Mouse (Mus musculus) lung, embryonic 14.5 days (tissue): ENCODE results near the gene Lyrm2. TPM values are rescaled to one million over a fixed set of nuclear protein-coding genes. Genes with fewer than 3 reads are reported as not detected.

Experiments
- ATAC-seq: fragments of 200-750 bp; cut with Nextera tagmentation; 2 replicates; pipeline ENCODE4 v1.8.0; 2017; ENCODE audit warnings: mild to moderate bottlenecking, moderate TSS enrichment, moderate library complexity; ENCODE audit not compliant: insufficient read depth
- DNase-seq: peaks from one replicate; pipeline ENCODE4 v3.0.0-alpha.2; 2015
- H3K27ac ChIP-seq: fragments of 300-500 bp; sonication (generic); 2 replicates; pipeline ENCODE4 v1.5.1; 2014; ENCODE audit warnings: low read depth, mild to moderate bottlenecking, moderate library complexity
- H3K27me3 ChIP-seq: fragments of 300-500 bp; sonication (generic); 2 replicates; pipeline ENCODE4 v1.6.1; 2014; ENCODE audit warnings: low read length, control low read depth; ENCODE audit not compliant: insufficient read depth
- H3K36me3 ChIP-seq: fragments of 300-500 bp; sonication (generic); 2 replicates; pipeline ENCODE4 v1.6.1; 2014; ENCODE audit warnings: control low read depth; ENCODE audit not compliant: insufficient read depth
- H3K4me1 ChIP-seq: fragments of 300-500 bp; sonication (generic); 2 replicates; pipeline ENCODE4 v1.6.1; 2014; ENCODE audit warnings: antibody characterized with exemption, control low read depth; ENCODE audit not compliant: insufficient read depth
- H3K4me2 ChIP-seq: fragments of 300-500 bp; sonication (generic); 2 replicates; pipeline ENCODE4 v1.6.1; 2014; ENCODE audit warnings: mild to moderate bottlenecking
- H3K4me3 ChIP-seq: fragments of 300-500 bp; sonication (generic); 2 replicates; pipeline ENCODE4 v1.5.1; 2014; ENCODE audit warnings: low read depth, low read length
- H3K9ac ChIP-seq: fragments of 300-500 bp; sonication (generic); 2 replicates; pipeline ENCODE4 v1.6.1; 2014
- H3K9me3 ChIP-seq: fragments of 300-500 bp; sonication (generic); 2 replicates; pipeline ENCODE4 v1.6.1; 2016; ENCODE audit warnings: low read depth, low read length, control low read depth
- CTCF ChIP-seq: IDR thresholded peaks from 2 replicates; pipeline ENCODE4 v1.5.1; 2016; ENCODE audit warnings: antibody characterized with exemption, low read depth
- WGBS: fragments of 180-500 bp; shearing (Covaris S2); extraction: QIAGEN DNeasy Blood & Tissue Kit; methylation state at CpG from one replicate; pipeline ENCODE4 v1.1.7; 2014; 5-methylcytosine and 5-hydroxymethylcytosine counted together
- polyA plus RNA-seq: library from polyadenylated mRNA; unstranded; fragments of >200 nt; fragmentation: Nextera tagmentation; extraction: Ambion mirVana; gene quantifications from 2 replicates; pipeline ENCODE4 v1.2.1, GENCODE M21; 2014

Gene Lyrm2
- polyA plus RNA-seq, 1 experiment from 2014 or later, result 92.9 TPM

GRCm38 (mm10) chr4:32787110-32787509 lies 12.9 kb upstream of the Lyrm2 start:
- ATAC-seq (no peak), DNase-seq (no peak)
- TF ChIP-seq CTCF, result no peak
- Histone ChIP-seq H3K4me2 (no peak overlapping the region), H3K36me3 (no peaks in the 10 kb centered on the region), H3K4me3 (no peak overlapping the region), H3K4me1 (no peaks in the 10 kb centered on the region), H3K9me3 (no peaks in the 10 kb centered on the region), H3K27me3 (no peaks in the 10 kb centered on the region), H3K9ac (no peak overlapping the region), H3K27ac (no peak overlapping the region)
- 95% methylated on average over 1 of the region's 1 CpGs for WGBS

DNA sequence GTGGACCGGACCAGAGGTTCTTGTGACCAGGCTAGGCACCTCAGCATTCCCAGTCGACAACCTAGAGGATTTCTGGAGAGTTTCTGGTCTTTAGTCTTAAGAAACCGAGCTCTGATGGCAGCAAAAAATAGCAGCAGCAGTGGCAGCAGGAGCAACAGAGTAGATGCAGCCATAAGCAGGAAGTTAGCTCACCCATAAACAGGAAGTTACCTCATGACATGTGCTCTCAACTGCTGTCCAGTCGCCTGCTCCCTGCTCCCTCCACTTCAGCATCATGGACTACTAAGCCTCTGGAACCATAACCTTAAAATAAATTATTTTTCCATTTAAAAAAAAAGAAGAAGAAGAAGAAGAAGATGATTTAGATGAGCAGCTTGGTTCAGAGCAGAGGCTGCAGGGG lies 11.0 kb upstream of the Lyrm2 start:
- Histone ChIP-seq H3K27ac (no peak overlapping the region), H3K9ac (no peak overlapping the region), H3K4me2 (no peak overlapping the region), H3K4me1 (no peaks in the 10 kb centered on the region), H3K9me3 (no peaks in the 10 kb centered on the region), H3K36me3 (no peaks in the 10 kb centered on the region), H3K27me3 (no peaks in the 10 kb centered on the region), H3K4me3 (no peak overlapping the region)
- no peak for ATAC-seq
- DNase-seq, result no peak
- TF ChIP-seq CTCF, result no peak
- 82% methylated on average over 4 of the region's 4 CpGs for WGBS

GRCm38 (mm10) chr4:32798976-32799375 lies 1.1 kb upstream of the Lyrm2 start:
- H3K4me3 ChIP-seq, result no peak overlapping the region
- H3K4me2 ChIP-seq, result no peak overlapping the region
- TF ChIP-seq CTCF, result no peak
- no peak overlapping the region for H3K27ac ChIP-seq
- no peaks in the 10 kb centered on the region for H3K27me3 ChIP-seq
- WGBS, result 96% methylated on average over 4 of the region's 4 CpGs
- ATAC-seq (no peak), DNase-seq (no peak)
- H3K9ac ChIP-seq, result no peak overlapping the region
- peaks cover 6% of the 10 kb centered on the region; the same call in 1 of the 2 replicates for H3K4me1 ChIP-seq
- no peaks in the 10 kb centered on the region; the same call in 1 of the 2 replicates for H3K36me3 ChIP-seq
- H3K9me3 ChIP-seq, result no peaks in the 10 kb centered on the region

DNA sequence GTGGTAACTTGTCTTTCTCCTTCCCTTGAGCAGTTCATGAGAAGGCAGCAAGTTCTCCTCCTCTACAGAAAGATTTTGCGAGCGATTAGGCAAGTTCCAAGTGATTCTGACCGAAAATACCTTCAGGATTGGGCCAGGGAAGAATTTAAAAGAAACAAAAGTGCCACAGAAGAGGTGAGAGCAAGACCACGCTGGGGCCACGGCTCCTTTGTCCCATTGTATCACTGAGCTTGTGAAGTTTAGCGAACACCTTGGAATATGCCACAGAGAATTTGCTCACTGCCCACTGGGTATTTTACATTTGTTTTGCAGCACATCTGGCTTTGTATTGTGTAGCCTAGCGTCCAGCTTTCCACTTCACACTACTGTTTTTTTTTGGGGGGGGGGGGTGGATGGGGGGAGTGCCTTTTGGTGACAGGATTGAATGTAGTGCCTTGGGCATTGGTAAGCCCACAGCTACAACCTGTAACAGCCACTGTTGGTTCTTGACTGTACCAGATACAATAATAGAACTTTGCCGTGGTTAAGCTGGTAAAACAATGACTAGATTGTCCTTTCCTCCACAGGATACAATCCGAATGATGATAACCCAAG lies 621 bp downstream of the Lyrm2 start:
- 8% methylated on average over 9 of the region's 9 CpGs for WGBS
- Histone ChIP-seq H3K4me3 (peak overlapping the region; percentile 76), H3K9me3 (no peaks in the 10 kb centered on the region), H3K27me3 (no peaks in the 10 kb centered on the region), H3K27ac (peak overlapping the region; percentile 99), H3K4me1 (peaks cover 6% of the 10 kb centered on the region; the same call in 1 of the 2 replicates), H3K4me2 (peak overlapping the region; percentile 70), H3K36me3 (no peaks in the 10 kb centered on the region; the same call in 1 of the 2 replicates), H3K9ac (peak overlapping the region; percentile 82)
- ATAC-seq (peak; percentile 28; the same call in 1 of the 2 replicates), DNase-seq (peak; percentile 9)
- TF ChIP-seq CTCF, result no peak

- ATAC-seq (no peak), DNase-seq (no peak)
- 75% methylated on average over 5 of the region's 5 CpGs for WGBS
- Histone ChIP-seq H3K9ac (no peak overlapping the region), H3K27ac (no peak overlapping the region), H3K36me3 (no peaks in the 10 kb centered on the region), H3K4me1 (no peaks in the 10 kb centered on the region), H3K27me3 (no peaks in the 10 kb centered on the region), H3K4me3 (no peak overlapping the region), H3K9me3 (no peaks in the 10 kb centered on the region), H3K4me2 (no peak overlapping the region)
- TF ChIP-seq CTCF, result no peak
Observed at GRCm38 (mm10) chr4:32817478-32817877, 17.4 kb downstream of the Lyrm2 start.

DNA sequence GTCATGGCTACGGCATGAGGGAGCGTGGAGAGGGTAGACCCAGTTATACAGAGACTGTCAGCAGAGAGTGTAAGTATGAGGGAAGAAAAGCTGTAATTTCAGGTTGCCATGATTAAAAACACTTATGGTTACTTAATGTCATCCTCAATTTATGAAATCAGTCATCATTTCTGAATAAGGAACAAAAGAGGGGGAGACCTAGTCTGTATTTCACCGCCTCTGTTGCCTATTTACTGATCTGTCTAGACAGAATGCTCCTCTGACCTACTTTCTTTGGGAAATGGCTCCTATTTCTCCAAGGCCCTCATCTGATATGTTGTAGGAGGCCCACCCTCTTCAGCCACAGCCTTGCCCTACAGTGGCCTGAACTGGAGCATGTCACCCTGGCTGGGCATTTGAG lies 20.6 kb downstream of the Lyrm2 start:
- Histone ChIP-seq H3K27ac (no peak overlapping the region), H3K9ac (no peak overlapping the region), H3K4me3 (no peak overlapping the region), H3K36me3 (no peaks in the 10 kb centered on the region), H3K4me1 (no peaks in the 10 kb centered on the region), H3K4me2 (no peak overlapping the region), H3K9me3 (no peaks in the 10 kb centered on the region), H3K27me3 (no peaks in the 10 kb centered on the region)
- 97% methylated on average over 3 of the region's 3 CpGs for WGBS
- no peak for DNase-seq
- ATAC-seq, result no peak
- TF ChIP-seq CTCF, result no peak

GRCm38 (mm10) chr4:32824254-32824653 lies 24.2 kb downstream of the Lyrm2 start:
- Histone ChIP-seq H3K4me2 (no peak overlapping the region), H3K9ac (no peak overlapping the region), H3K9me3 (no peaks in the 10 kb centered on the region), H3K27ac (no peak overlapping the region), H3K4me1 (no peaks in the 10 kb centered on the region), H3K27me3 (no peaks in the 10 kb centered on the region), H3K36me3 (no peaks in the 10 kb centered on the region), H3K4me3 (no peak overlapping the region)
- ATAC-seq (no peak), DNase-seq (no peak)
- 53% methylated on average over 8 of the region's 8 CpGs for WGBS
- no peak for TF ChIP-seq CTCF
